Mouse (Mus musculus): ENCODE measurements around the gene Rpl23.

GRCm38 (mm10) chr11:97744063-97744717, 38.0 kb downstream of the Rpl23 start, which contains the start of gene Pip4k2b:
- TF ChIP-seq POLR2A (IDR thresholded peaks at IDR 0.05; ENCODE audit: low read depth, low read length) (peak; percentile 52; the same call in 1 of the 2 replicates), CTCF (IDR thresholded peaks at IDR 0.05; ENCODE audit: borderline replicate concordance, insufficient read depth, low read length) (no peak)

Data from embryonic fibroblast, embryonic 13.5 days (primary cell).